Mouse (Mus musculus) lung, adult 2 months (tissue): Measurements from ENCODE around the gene Cyb5d1.

Experiments used
- CTCF ChIP-seq: fragments of 200-500 bp; IDR thresholded peaks from 2 replicates; pipeline ENCODE4 v1.5.1; 2011; ENCODE audit warnings: mild to moderate bottlenecking, low read length, control low read depth; ENCODE audit not compliant: insufficient read depth
- POLR2A ChIP-seq: fragments of 200-500 bp; IDR thresholded peaks from 2 replicates; pipeline ENCODE4 v1.6.1; 2011; ENCODE audit warnings: low read depth, mild to moderate bottlenecking, control low read depth, low read length, borderline replicate concordance; ENCODE audit errors: extremely low read depth

DNA sequence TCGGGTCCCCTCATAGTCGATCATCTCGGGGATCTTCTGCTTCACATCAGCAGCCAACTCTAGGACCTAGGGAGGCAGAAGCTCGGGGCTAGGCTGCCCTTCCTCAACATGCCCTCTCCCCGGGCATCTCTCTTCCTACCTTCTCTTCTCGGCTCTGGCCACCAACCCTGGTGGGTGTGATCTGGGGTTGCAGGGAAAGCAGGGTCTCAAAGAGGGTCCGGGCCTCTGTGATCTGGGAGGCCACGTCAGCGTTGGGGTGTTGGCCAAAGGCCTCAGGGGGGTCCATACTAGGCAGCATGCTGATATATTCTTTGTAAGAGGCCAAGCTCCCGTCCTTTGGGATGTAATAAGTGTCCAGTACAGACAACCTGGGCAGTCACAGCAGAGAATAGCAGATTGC, 27.4 kb upstream of the Cyb5d1 start:
- TF ChIP-seq CTCF (no peak), POLR2A (no peak)
